Mouse (Mus musculus): ENCODE data around the gene Gm20812. TPM values are rescaled to one million over a fixed set of nuclear protein-coding genes. Genes with fewer than 3 reads are reported as not detected.
"Not testable (repeated sequence)": the region's sequence is repeated elsewhere in the genome, so short reads cannot be mapped to it uniquely, and the experiment has no call there.

The Gm20812 gene
- total RNA-seq (2021): not detected
- long read RNA-seq, experiment 1: 0 reads
- long read RNA-seq, experiment 2: 0 reads

- DNase-seq; intact Hi-C loops (cut with DNase I; ENCODE audit: low total_unique reads): not testable (repeated sequence)
Measured at GRCm38 (mm10) chrY:12381681-12382080, at the start of gene Gm20812. TSS of gene Gm20812 (plus strand) at chrY:12381981.

Other genes with a start within 250 kb of the Gm20812 start
- gene Gm29554, start 108.0 kb upstream of the Gm20812 start, total RNA-seq (2021): not detected